Mouse (Mus musculus) brain, embryonic 14.5 days (tissue): ENCODE results near the gene Cyp2a12.

Experiments
- CTCF ChIP-seq: fragments of 200-500 bp; IDR thresholded peaks from 2 replicates; pipeline ENCODE4 v1.5.1; 2012; ENCODE audit warnings: inconsistent platforms, mild to moderate bottlenecking, moderate library complexity, borderline replicate concordance; ENCODE audit not compliant: insufficient read depth, insufficient read length; ENCODE audit errors: extremely low read depth
- POLR2A ChIP-seq: fragments of 200-500 bp; IDR thresholded peaks from 2 replicates; pipeline ENCODE4 v1.6.1; 2012; ENCODE audit warnings: mild to moderate bottlenecking, inconsistent platforms, borderline replicate concordance; ENCODE audit not compliant: poor library complexity, insufficient read depth, insufficient read length, severe bottlenecking; ENCODE audit errors: extremely low read depth

- TF ChIP-seq POLR2A (no peak), CTCF (no peak)
Measured at GRCm38 (mm10) chr7:27078641-27079040, 49.8 kb downstream of the Cyp2a12 start.
